Mouse (Mus musculus) G1E (cell line): ENCODE measurements at regions not wholly inside any gene's neighbourhood (a gene's known extent, or its start where the extent isn't known, plus 50 kb on each side); places are given as distances from the start of the nearest gene placed in this dataset.

ENCODE experiments used
- ATAC-seq: 2 replicates; pipeline ENCODE4 v1.8.0; 2016; ENCODE audit warnings: mild to moderate bottlenecking; ENCODE audit not compliant: insufficient number of reproducible peaks, poor library complexity, low FRiP score, severe bottlenecking; ENCODE audit errors: extremely low read depth
- DNase-seq: peaks from one replicate; pipeline ENCODE4 v3.0.0; 2012; ENCODE audit warnings: low spot score
- H3K27me3 ChIP-seq: 2 replicates; pipeline ENCODE4 v1.6.1; 2012; ENCODE audit warnings: mild to moderate bottlenecking, low read length, inconsistent platforms; ENCODE audit not compliant: insufficient read depth
- H3K36me3 ChIP-seq: replicated peaks from 2 replicates; pipeline ENCODE3; 2012; ENCODE audit warnings: mild to moderate bottlenecking, inconsistent platforms
- H3K4me1 ChIP-seq: 2 replicates; pipeline ENCODE4 v1.6.1; 2012; ENCODE audit warnings: low read depth, low read length, inconsistent platforms, mixed read lengths; ENCODE audit not compliant: insufficient read depth
- H3K4me3 ChIP-seq: 2 replicates; pipeline ENCODE4 v1.5.1; 2012; ENCODE audit warnings: low read depth, mild to moderate bottlenecking, inconsistent platforms, low read length, moderate library complexity, mixed read lengths
- H3K9me3 ChIP-seq: replicated peaks from 2 replicates; pipeline ENCODE4 v1.6.1; 2012; ENCODE audit warnings: inconsistent platforms
- CTCF ChIP-seq: IDR thresholded peaks from 2 replicates; pipeline ENCODE4 v1.5.1; 2012; ENCODE audit warnings: low read depth, low read length, inconsistent platforms, mixed read lengths
- GATA1 ChIP-seq: IDR thresholded peaks from 2 replicates; pipeline ENCODE4 v1.6.1; 2012; ENCODE audit warnings: borderline replicate concordance, low read length, inconsistent platforms, mixed read lengths
- GATA2 ChIP-seq: IDR thresholded peaks from 2 replicates; pipeline ENCODE4 v1.6.1; 2012; ENCODE audit warnings: low read depth, low read length, inconsistent platforms, borderline replicate concordance
- POLR2AphosphoS5 ChIP-seq: IDR thresholded peaks from 2 replicates; pipeline ENCODE4 v1.6.1; 2012; ENCODE audit warnings: low read depth, low read length, inconsistent platforms; ENCODE audit not compliant: insufficient replicate concordance
- TAL1 ChIP-seq: conservative IDR thresholded peaks from 2 replicates; pipeline ENCODE4 v1.6.1; 2012; ENCODE audit warnings: low read depth, low read length, inconsistent platforms, mixed read lengths

- Histone ChIP-seq H3K4me1 (peaks cover 20% of the 10 kb centered on the region), H3K27me3 (peaks cover 15% of the 10 kb centered on the region; the same call in 1 of the 2 replicates), H3K4me3 (no peak overlapping the region), H3K9me3 (peaks cover 6% of the 10 kb centered on the region), H3K36me3 (no peaks in the 10 kb centered on the region)
- DNase-seq (no peak), ATAC-seq (peak; percentile 40; the same call in 1 of the 2 replicates)
- TF ChIP-seq GATA2 (no peak), GATA1 (no peak), TAL1 (no peak), CTCF (no peak), POLR2AphosphoS5 (no peak)
Observed at GRCm38 (mm10) chr13:107599094-107599644, 445.1 kb upstream of the Smim15 start.

GRCm38 (mm10) chr13:107598391-107598790 is 445.9 kb upstream of the Smim15 start:
- no peak overlapping the region for H3K4me3 ChIP-seq
- H3K27me3 ChIP-seq = peaks cover 11% of the 10 kb centered on the region; the same call in 1 of the 2 replicates
- no peaks in the 10 kb centered on the region for H3K36me3 ChIP-seq
- DNase-seq (no peak), ATAC-seq (no peak)
- TF ChIP-seq TAL1 (no peak), GATA1 (no peak), POLR2AphosphoS5 (no peak), GATA2 (no peak), CTCF (no peak)
- peaks cover 22% of the 10 kb centered on the region for H3K4me1 ChIP-seq
- peaks cover 3% of the 10 kb centered on the region for H3K9me3 ChIP-seq

- ATAC-seq (no peak), DNase-seq (no peak)
- Histone ChIP-seq H3K4me1 (peaks cover 22% of the 10 kb centered on the region), H3K36me3 (no peaks in the 10 kb centered on the region), H3K9me3 (peaks cover 2% of the 10 kb centered on the region; the same call in 1 of the 2 replicates), H3K27me3 (peaks cover 7% of the 10 kb centered on the region; the same call in 1 of the 2 replicates), H3K4me3 (no peak overlapping the region)
- TF ChIP-seq GATA1 (no peak), CTCF (no peak), POLR2AphosphoS5 (no peak), GATA2 (no peak), TAL1 (no peak)
Observed at GRCm38 (mm10) chr13:107597217-107597616, 447.0 kb upstream of the Smim15 start.

GRCm38 (mm10) chr13:107596183-107596582 is 448.1 kb upstream of the Smim15 start:
- ATAC-seq (no peak), DNase-seq (no peak)
- H3K9me3 ChIP-seq = peaks cover 2% of the 10 kb centered on the region; the same call in 1 of the 2 replicates
- no peak for TF ChIP-seq GATA1
- no peak for TF ChIP-seq GATA2
- TF ChIP-seq POLR2AphosphoS5 = no peak
- no peak for TF ChIP-seq TAL1
- H3K27me3 ChIP-seq = 0 out of 2 replicates have a peak, but pooled peaks cover 5% of the 10 kb centered on the region
- H3K36me3 ChIP-seq = no peaks in the 10 kb centered on the region
- H3K4me1 ChIP-seq = peaks cover 22% of the 10 kb centered on the region
- H3K4me3 ChIP-seq = no peak overlapping the region

GRCm38 (mm10) chr13:107588399-107589002 is 455.7 kb upstream of the Smim15 start:
- ATAC-seq (no peak), DNase-seq (no peak)
- Histone ChIP-seq H3K4me3 (no peak overlapping the region), H3K36me3 (no peaks in the 10 kb centered on the region), H3K4me1 (peaks cover 14% of the 10 kb centered on the region; the same call in 1 of the 2 replicates), H3K27me3 (no peaks in the 10 kb centered on the region), H3K9me3 (no peaks in the 10 kb centered on the region)
- TF ChIP-seq POLR2AphosphoS5 (no peak), CTCF (no peak), TAL1 (no peak), GATA2 (no peak), GATA1 (no peak)

GRCm38 (mm10) chr13:107587678-107588077 is 456.6 kb upstream of the Smim15 start:
- DNase-seq (no peak), ATAC-seq (no peak)
- Histone ChIP-seq H3K4me1 (peaks cover 14% of the 10 kb centered on the region; the same call in 1 of the 2 replicates), H3K27me3 (no peaks in the 10 kb centered on the region), H3K9me3 (no peaks in the 10 kb centered on the region), H3K4me3 (no peak overlapping the region), H3K36me3 (no peaks in the 10 kb centered on the region)
- TF ChIP-seq POLR2AphosphoS5 = no peak

GRCm38 (mm10) chr13:107585936-107586335 is 458.3 kb upstream of the Smim15 start:
- Histone ChIP-seq H3K9me3 (no peaks in the 10 kb centered on the region), H3K4me3 (no peak overlapping the region), H3K27me3 (no peaks in the 10 kb centered on the region), H3K4me1 (peaks cover 14% of the 10 kb centered on the region; the same call in 1 of the 2 replicates), H3K36me3 (no peaks in the 10 kb centered on the region)
- ATAC-seq (no peak), DNase-seq (no peak)
- TF ChIP-seq POLR2AphosphoS5 (no peak), GATA1 (no peak), GATA2 (no peak), CTCF (no peak), TAL1 (no peak)
